Mouse (Mus musculus): ENCODE results near the gene Gm49361.

DNA sequence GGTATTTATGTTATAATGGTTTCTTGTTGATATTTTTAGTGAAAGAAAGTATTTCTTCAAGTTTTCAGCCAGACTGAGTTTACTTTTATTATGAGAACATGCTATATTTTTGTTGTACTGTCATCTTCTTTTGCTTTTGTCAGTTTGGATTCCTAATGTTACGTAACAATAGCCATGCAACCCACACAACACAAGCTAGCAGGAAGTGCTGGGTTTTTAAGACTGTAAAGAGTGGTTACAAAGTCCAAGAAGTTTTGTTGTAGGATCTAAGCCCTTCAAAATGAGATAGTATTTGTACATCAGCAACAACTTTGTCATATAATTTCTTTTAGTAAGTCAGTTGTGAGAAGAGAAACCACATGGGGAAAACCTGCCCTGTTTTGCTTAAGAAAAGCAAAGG is 128.2 kb downstream of the Gm49361 start:
- no peak for TF ChIP-seq POLR2A (IDR thresholded peaks at IDR 0.05; ENCODE audit: insufficient read depth, low read depth, low read length)
- no peak for TF ChIP-seq CTCF (IDR thresholded peaks at IDR 0.05)
- no peak for TF ChIP-seq EP300 (IDR thresholded peaks at IDR 0.05; ENCODE audit: insufficient read depth, low read depth, low read length)
